Mouse (Mus musculus) lung, postnatal 0 days (tissue): Measurements from ENCODE around the gene Ptpre. TPM values are rescaled to one million over a fixed set of nuclear protein-coding genes. Genes with fewer than 3 reads are reported as not detected.
"Not testable (repeated sequence)": the region's sequence is repeated elsewhere in the genome, so short reads cannot be mapped to it uniquely, and the experiment has no call there.

ENCODE experiments used
- ATAC-seq: fragments of 200-750 bp; cut with Nextera tagmentation; 2 replicates; pipeline ENCODE4 v1.8.0; 2017; ENCODE audit warnings: moderate library complexity
- DNase-seq: peaks from one replicate; pipeline ENCODE4 v3.0.0-alpha.2; 2016; ENCODE audit warnings: low spot score
- H3K27ac ChIP-seq: fragments of 300-500 bp; sonication (generic); 2 replicates; pipeline ENCODE4 v1.5.1; 2014; ENCODE audit warnings: antibody characterized with exemption, mild to moderate bottlenecking, low read length, mixed read lengths
- H3K27me3 ChIP-seq: fragments of 300-500 bp; sonication (generic); replicated peaks from 2 replicates; pipeline ENCODE4 v1.6.1; 2014; ENCODE audit warnings: low read length, mixed read lengths; ENCODE audit not compliant: insufficient read depth
- H3K36me3 ChIP-seq: fragments of 300-500 bp; sonication (generic); 2 replicates; pipeline ENCODE4 v1.6.1; 2014; ENCODE audit warnings: low read length, mixed read lengths; ENCODE audit not compliant: insufficient read depth
- H3K4me1 ChIP-seq: fragments of 300-500 bp; sonication (generic); 2 replicates; pipeline ENCODE4 v1.6.1; 2014; ENCODE audit warnings: antibody characterized with exemption, low read depth, low read length, mixed read lengths; ENCODE audit not compliant: insufficient read depth
- H3K4me2 ChIP-seq: fragments of 300-500 bp; sonication (generic); replicated peaks from 2 replicates; pipeline ENCODE4 v1.6.1; 2014; ENCODE audit warnings: low read depth, mild to moderate bottlenecking, low read length, moderate library complexity, mixed read lengths
- H3K4me3 ChIP-seq: fragments of 300-500 bp; sonication (generic); 2 replicates; pipeline ENCODE4 v1.5.1; 2014; ENCODE audit warnings: low read depth, low read length
- H3K9ac ChIP-seq: fragments of 300-500 bp; sonication (generic); replicated peaks from 2 replicates; pipeline ENCODE4 v1.6.1; 2014; ENCODE audit warnings: low read depth, mild to moderate bottlenecking
- H3K9me3 ChIP-seq: fragments of 300-500 bp; sonication (generic); 2 replicates; pipeline ENCODE4 v1.6.1; 2016; ENCODE audit warnings: low read length, mixed read lengths
- CTCF ChIP-seq: IDR thresholded peaks from 2 replicates; pipeline ENCODE4 v1.5.1; 2016; ENCODE audit warnings: antibody characterized with exemption, mild to moderate bottlenecking
- EP300 ChIP-seq: IDR thresholded peaks from 2 replicates; pipeline ENCODE4 v1.6.1; 2016; ENCODE audit warnings: antibody characterized with exemption, mild to moderate bottlenecking, control low read depth
- WGBS: fragments of 180-500 bp; shearing (Covaris S2); extraction: QIAGEN DNeasy Blood & Tissue Kit; methylation state at CpG from one replicate; pipeline ENCODE4 v1.1.7; 2014; 5-methylcytosine and 5-hydroxymethylcytosine counted together
- polyA plus RNA-seq: library from polyadenylated mRNA; unstranded; fragments of >200 nt; fragmentation: Nextera tagmentation; extraction: Ambion mirVana; gene quantifications from 2 replicates; pipeline ENCODE4 v1.2.1, GENCODE M21; 2015

Ptpre gene
- polyA plus RNA-seq, 1 experiment from 2014 or later, result 8.6 TPM

- Histone ChIP-seq H3K4me1 (peaks cover 10% of the 10 kb centered on the region; the same call in 1 of the 2 replicates), H3K9me3 (no peaks in the 10 kb centered on the region), H3K4me2 (no peak overlapping the region), H3K36me3 (no peaks in the 10 kb centered on the region), H3K27ac (no peak overlapping the region), H3K27me3 (no peaks in the 10 kb centered on the region), H3K9ac (no peak overlapping the region), H3K4me3 (no peak overlapping the region)
- 77% methylated on average over 7 of the region's 7 CpGs for WGBS
- DNase-seq (no peak), ATAC-seq (no peak)
- TF ChIP-seq EP300, result no peak
- no peak for TF ChIP-seq CTCF
Measured at GRCm38 (mm10) chr7:135612801-135613200, 75.5 kb downstream of the Ptpre start.

- peaks cover 10% of the 10 kb centered on the region; the same call in 1 of the 2 replicates for H3K4me1 ChIP-seq
- H3K27ac ChIP-seq, result no peak overlapping the region
- no peaks in the 10 kb centered on the region for H3K27me3 ChIP-seq
- no peaks in the 10 kb centered on the region for H3K9me3 ChIP-seq
- no peak for TF ChIP-seq CTCF
- TF ChIP-seq EP300, result no peak
- DNase-seq (no peak), ATAC-seq (no peak)
- no peak overlapping the region for H3K4me2 ChIP-seq
- no peak overlapping the region for H3K9ac ChIP-seq
- 85% methylated on average over 3 of the region's 3 CpGs for WGBS
- no peak overlapping the region for H3K4me3 ChIP-seq
- no peaks in the 10 kb centered on the region for H3K36me3 ChIP-seq
Measured at GRCm38 (mm10) chr7:135613380-135613779, 76.1 kb downstream of the Ptpre start.

DNA sequence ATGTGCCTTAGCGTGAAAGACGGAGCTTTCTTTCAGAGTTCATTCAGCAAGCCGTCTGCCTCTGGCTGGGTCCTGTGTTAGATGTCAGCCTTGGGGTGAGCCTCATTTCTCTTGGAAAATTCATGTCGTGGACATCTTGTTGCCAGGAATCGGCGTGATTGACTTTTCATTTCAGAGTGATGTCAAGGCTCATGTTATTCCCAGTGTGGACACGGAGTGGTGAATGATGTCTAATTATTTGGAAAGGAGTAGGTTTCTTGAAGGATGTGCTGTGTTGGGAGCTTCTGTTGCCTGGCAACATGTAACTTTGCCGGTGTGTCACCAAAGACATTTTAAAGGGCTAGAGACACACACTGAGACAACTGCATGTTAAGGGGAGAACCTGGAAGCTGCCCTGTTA, 77.6 kb downstream of the Ptpre start:
- Histone ChIP-seq H3K9me3 (no peaks in the 10 kb centered on the region), H3K36me3 (no peaks in the 10 kb centered on the region), H3K27ac (no peak overlapping the region), H3K4me3 (no peak overlapping the region), H3K4me2 (no peak overlapping the region), H3K9ac (no peak overlapping the region), H3K27me3 (no peaks in the 10 kb centered on the region), H3K4me1 (peaks cover 5% of the 10 kb centered on the region; the same call in 1 of the 2 replicates)
- no peak for TF ChIP-seq CTCF
- TF ChIP-seq EP300, result no peak
- WGBS, result 69% methylated on average over 8 of the region's 8 CpGs
- DNase-seq (no peak), ATAC-seq (no peak)

GRCm38 (mm10) chr7:135616479-135616878, 79.2 kb downstream of the Ptpre start:
- H3K9ac ChIP-seq, H3K4me1 ChIP-seq, H3K4me2 ChIP-seq, H3K4me3 ChIP-seq, ATAC-seq, H3K27ac ChIP-seq, DNase-seq, H3K36me3 ChIP-seq, H3K9me3 ChIP-seq, H3K27me3 ChIP-seq: not testable (repeated sequence)
- TF ChIP-seq CTCF, result peak; percentile 44

DNA sequence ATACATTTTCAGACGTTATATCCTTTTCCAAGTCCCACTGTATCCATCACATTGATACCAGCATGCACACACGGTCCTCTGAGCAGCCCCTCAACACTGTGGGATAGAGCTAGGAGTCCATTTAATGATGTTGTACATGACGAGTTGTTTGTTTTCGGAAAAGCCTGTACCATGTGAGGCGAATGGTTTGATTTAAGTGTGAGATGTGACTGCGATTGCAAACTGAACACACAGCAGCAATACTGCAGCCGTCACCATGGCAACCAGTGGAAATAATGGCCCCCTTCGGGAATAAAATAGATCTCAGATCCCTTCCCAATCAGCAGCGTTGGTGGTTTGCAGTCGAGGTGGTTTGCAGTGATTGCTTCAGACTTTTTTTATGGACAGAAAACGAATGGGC, 80.5 kb downstream of the Ptpre start:
- DNase-seq (no peak), ATAC-seq (no peak)
- no peaks in the 10 kb centered on the region for H3K27me3 ChIP-seq
- no peaks in the 10 kb centered on the region for H3K4me1 ChIP-seq
- no peaks in the 10 kb centered on the region for H3K36me3 ChIP-seq
- no peaks in the 10 kb centered on the region for H3K9me3 ChIP-seq
- no peak overlapping the region for H3K27ac ChIP-seq
- H3K4me2 ChIP-seq, result no peak overlapping the region
- WGBS, result 65% methylated on average over 11 of the region's 11 CpGs
- TF ChIP-seq CTCF (no peak), EP300 (no peak)
- no peak overlapping the region for H3K4me3 ChIP-seq
- H3K9ac ChIP-seq, result no peak overlapping the region

GRCm38 (mm10) chr7:135621649-135622048, 84.4 kb downstream of the Ptpre start:
- DNase-seq (no peak), ATAC-seq (no peak; the same call in 1 of the 2 replicates)
- Histone ChIP-seq H3K9me3 (no peaks in the 10 kb centered on the region), H3K27ac (no peak overlapping the region), H3K4me2 (no peak overlapping the region), H3K4me1 (no peaks in the 10 kb centered on the region), H3K9ac (no peak overlapping the region), H3K4me3 (no peak overlapping the region), H3K27me3 (no peaks in the 10 kb centered on the region), H3K36me3 (no peaks in the 10 kb centered on the region)
- no peak for TF ChIP-seq EP300
- no peak for TF ChIP-seq CTCF
- 37% methylated on average over 6 of the region's 6 CpGs for WGBS

DNA sequence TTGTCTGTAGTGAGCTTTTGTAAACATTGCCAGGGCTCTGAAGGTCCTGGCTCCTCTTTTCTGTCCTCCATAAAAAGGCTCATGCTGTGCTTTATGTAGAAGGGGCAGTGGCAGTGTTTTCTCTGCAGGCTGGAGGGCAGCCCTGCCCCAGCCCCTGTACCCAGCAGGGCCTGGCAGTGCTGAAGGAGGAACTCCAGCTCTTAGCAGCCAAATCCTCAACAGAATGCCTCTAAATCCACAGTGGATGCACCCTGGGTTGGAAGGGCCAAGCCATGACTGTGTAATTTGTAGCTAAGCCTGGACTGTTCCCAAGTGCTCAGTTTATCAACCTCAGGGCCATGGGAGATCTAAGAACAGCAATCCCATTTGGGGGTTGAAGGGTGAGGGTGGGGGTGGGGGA, 85.0 kb downstream of the Ptpre start:
- no peak overlapping the region for H3K9ac ChIP-seq
- no peaks in the 10 kb centered on the region for H3K27me3 ChIP-seq
- no peaks in the 10 kb centered on the region for H3K9me3 ChIP-seq
- TF ChIP-seq CTCF (no peak), EP300 (no peak)
- H3K4me2 ChIP-seq, result no peak overlapping the region
- DNase-seq (no peak), ATAC-seq (no peak)
- no peak overlapping the region for H3K4me3 ChIP-seq
- no peak overlapping the region for H3K27ac ChIP-seq
- H3K4me1 ChIP-seq, result no peaks in the 10 kb centered on the region
- no peaks in the 10 kb centered on the region for H3K36me3 ChIP-seq
